Mouse (Mus musculus): ENCODE data around the gene Rpusd3. TPM values are rescaled to one million over a fixed set of nuclear protein-coding genes. Genes with fewer than 3 reads are reported as not detected.

Gene Rpusd3
- polyA plus RNA-seq, 1 experiment from 2014 or later: 27.7 TPM

DNA sequence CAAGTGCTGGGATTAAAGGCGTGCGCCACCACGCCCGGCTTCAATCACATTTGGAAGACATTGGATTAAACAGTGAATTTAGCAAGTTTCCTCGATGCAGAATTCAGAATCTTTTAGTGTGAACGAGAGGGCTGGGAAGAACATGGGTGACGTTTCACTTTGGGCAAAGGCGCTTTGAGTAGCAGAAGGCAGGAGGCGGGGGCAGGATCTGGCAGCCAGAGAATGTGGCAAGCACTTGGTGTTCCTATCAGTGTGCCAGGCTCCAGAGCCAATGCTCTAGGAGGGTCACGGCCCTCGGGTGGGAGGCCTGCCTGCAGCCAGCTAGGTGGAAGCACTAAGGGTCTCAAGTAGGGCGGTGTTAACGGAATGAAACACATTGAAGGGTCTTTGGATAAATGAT, 17.0 kb downstream of the Rpusd3 start:
- no peak for ATAC-seq (ENCODE audit: insufficient read depth, low FRiP score, low TSS enrichment)
- no peaks in the 10 kb centered on the region for H3K4me1 ChIP-seq (ENCODE audit: control insufficient read depth, insufficient read depth, low read length)
- DNase-seq (ENCODE audit: low spot score): no peak
- H3K9me3 ChIP-seq (ENCODE audit: control insufficient read depth, low read length): no peaks in the 10 kb centered on the region
- no peak overlapping the region for H3K27ac ChIP-seq (ENCODE audit: low read depth, low read length)
- H3K4me3 ChIP-seq (ENCODE audit: low read depth, low read length): no peak overlapping the region
- no peak overlapping the region for H3K9ac ChIP-seq (ENCODE audit: low read length)
- H3K27me3 ChIP-seq (ENCODE audit: control insufficient read depth, insufficient read depth, low read length): no peaks in the 10 kb centered on the region
- no peaks in the 10 kb centered on the region for H3K36me3 ChIP-seq (ENCODE audit: control insufficient read depth, insufficient read depth, low read length)
- H3K4me2 ChIP-seq (ENCODE audit: low read depth): no peak overlapping the region
- 93% methylated on average over 13 of the region's 13 CpGs for WGBS

DNA sequence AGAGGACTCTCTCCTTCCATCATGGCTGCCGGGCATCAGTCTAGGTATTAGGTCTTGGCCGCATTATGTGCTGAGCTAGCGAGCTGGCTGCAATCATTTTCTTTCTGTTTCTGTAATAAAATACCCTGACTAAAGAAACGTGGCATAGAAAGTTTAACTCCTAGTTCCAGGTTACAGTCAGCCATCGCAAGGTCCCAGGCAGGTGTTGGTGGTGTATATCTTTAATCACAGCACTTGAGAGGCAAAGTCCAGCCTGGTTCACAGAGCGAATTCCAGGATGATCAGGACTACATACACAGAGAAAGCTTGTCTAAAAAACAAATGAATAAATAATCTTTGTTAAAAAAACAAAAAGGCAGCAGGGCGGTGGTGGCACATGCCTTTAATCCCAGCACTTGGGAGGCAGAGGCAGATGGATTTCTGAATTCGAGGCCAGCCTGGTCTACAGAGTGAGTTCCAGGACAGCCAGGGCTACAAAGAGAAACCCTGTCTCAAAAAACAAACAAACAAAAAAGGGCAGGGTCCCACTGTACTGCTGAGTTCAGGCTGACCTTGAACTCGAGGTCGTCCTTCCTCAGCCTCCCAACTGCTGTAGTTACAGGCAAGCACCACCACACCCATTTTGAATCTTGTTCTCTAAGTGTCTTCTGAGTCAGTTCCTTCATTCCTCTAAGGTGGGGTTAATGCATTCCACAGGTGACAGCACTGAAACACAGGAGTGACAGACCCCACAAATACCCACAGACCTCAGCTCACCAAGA, 22.7 kb downstream of the Rpusd3 start:
- Histone ChIP-seq H3K36me3 (ENCODE audit: control insufficient read depth, insufficient read depth, low read length) (no peaks in the 10 kb centered on the region), H3K4me2 (ENCODE audit: low read depth) (no peak overlapping the region), H3K9me3 (ENCODE audit: control insufficient read depth, low read length) (no peaks in the 10 kb centered on the region), H3K27ac (ENCODE audit: low read depth, low read length) (no peak overlapping the region), H3K4me3 (ENCODE audit: low read depth, low read length) (no peak overlapping the region), H3K9ac (ENCODE audit: low read length) (no peak overlapping the region), H3K27me3 (ENCODE audit: control insufficient read depth, insufficient read depth, low read length) (no peaks in the 10 kb centered on the region), H3K4me1 (ENCODE audit: control insufficient read depth, insufficient read depth, low read length) (peaks cover 5% of the 10 kb centered on the region; the same call in 1 of the 2 replicates)
- ATAC-seq (ENCODE audit: insufficient read depth, low FRiP score, low TSS enrichment) (no peak), DNase-seq (ENCODE audit: low spot score) (no peak)
- 85% methylated on average over 10 of the region's 10 CpGs for WGBS

DNA sequence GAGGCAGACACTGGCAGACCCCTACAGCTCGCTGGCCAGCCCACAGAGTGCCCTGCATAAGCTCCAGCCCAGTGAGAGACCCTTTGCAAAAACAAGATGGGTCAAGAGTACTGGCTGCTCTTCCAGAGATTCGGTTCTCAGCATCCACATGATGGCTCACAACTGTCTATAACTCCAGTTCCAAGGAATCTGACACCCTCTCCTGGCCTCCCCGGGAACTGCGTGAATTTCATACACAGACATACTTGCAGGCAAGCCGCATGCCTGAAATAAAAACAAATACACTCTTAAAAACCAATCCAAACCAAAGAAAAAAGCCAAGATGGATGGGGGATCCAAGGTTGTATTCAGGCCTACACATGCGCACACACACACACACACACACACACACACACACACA, 23.6 kb downstream of the Rpusd3 start:
- H3K4me1 ChIP-seq (ENCODE audit: control insufficient read depth, insufficient read depth, low read length): peaks cover 5% of the 10 kb centered on the region; the same call in 1 of the 2 replicates
- no peaks in the 10 kb centered on the region for H3K9me3 ChIP-seq (ENCODE audit: control insufficient read depth, low read length)
- H3K36me3 ChIP-seq (ENCODE audit: control insufficient read depth, insufficient read depth, low read length): no peaks in the 10 kb centered on the region; the same call in 1 of the 2 replicates
- ATAC-seq (ENCODE audit: insufficient read depth, low FRiP score, low TSS enrichment): no peak
- no peak overlapping the region for H3K4me3 ChIP-seq (ENCODE audit: low read depth, low read length)
- no peak overlapping the region for H3K9ac ChIP-seq (ENCODE audit: low read length)
- 94% methylated on average over 6 of the region's 6 CpGs for WGBS
- no peaks in the 10 kb centered on the region for H3K27me3 ChIP-seq (ENCODE audit: control insufficient read depth, insufficient read depth, low read length)
- no peak overlapping the region for H3K27ac ChIP-seq (ENCODE audit: low read depth, low read length)
- no peak overlapping the region for H3K4me2 ChIP-seq (ENCODE audit: low read depth)
- DNase-seq (ENCODE audit: low spot score): no peak

GRCm38 (mm10) chr6:113394811-113395210, 24.3 kb downstream of the Rpusd3 start:
- H3K36me3 ChIP-seq (ENCODE audit: control insufficient read depth, insufficient read depth, low read length): peaks cover 2% of the 10 kb centered on the region; the same call in 1 of the 2 replicates
- peaks cover 5% of the 10 kb centered on the region; the same call in 1 of the 2 replicates for H3K4me1 ChIP-seq (ENCODE audit: control insufficient read depth, insufficient read depth, low read length)
- WGBS: 90% methylated on average over 11 of the region's 11 CpGs
- no peak overlapping the region for H3K4me2 ChIP-seq (ENCODE audit: low read depth)
- no peaks in the 10 kb centered on the region for H3K9me3 ChIP-seq (ENCODE audit: control insufficient read depth, low read length)
- H3K27me3 ChIP-seq (ENCODE audit: control insufficient read depth, insufficient read depth, low read length): no peaks in the 10 kb centered on the region
- H3K27ac ChIP-seq (ENCODE audit: low read depth, low read length): no peak overlapping the region
- ATAC-seq (ENCODE audit: insufficient read depth, low FRiP score, low TSS enrichment) (no peak), DNase-seq (ENCODE audit: low spot score) (no peak)
- no peak overlapping the region for H3K9ac ChIP-seq (ENCODE audit: low read length)
- H3K4me3 ChIP-seq (ENCODE audit: low read depth, low read length): no peak overlapping the region

DNA sequence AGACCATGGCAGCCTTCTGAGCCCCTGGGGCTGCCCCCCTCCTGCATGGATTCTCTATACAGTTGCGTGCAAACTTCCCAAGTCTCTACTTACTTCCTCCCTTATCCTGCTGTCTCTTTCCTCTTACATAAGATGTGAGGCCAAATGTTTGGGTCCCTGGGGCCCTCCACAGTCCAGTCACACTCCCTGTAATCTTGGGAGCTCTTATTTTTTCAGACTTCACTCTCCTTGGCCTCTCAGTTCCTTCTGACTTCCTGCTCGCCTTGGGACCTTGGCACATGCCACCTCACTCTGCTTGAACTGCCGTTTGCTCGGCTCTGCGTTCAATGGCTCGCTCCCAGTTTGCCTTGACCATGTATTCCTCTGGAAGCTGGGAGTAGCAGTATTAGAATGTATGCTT, 25.2 kb downstream of the Rpusd3 start:
- ATAC-seq (ENCODE audit: insufficient read depth, low FRiP score, low TSS enrichment) (no peak), DNase-seq (ENCODE audit: low spot score) (no peak)
- Histone ChIP-seq H3K27me3 (ENCODE audit: control insufficient read depth, insufficient read depth, low read length) (no peaks in the 10 kb centered on the region), H3K27ac (ENCODE audit: low read depth, low read length) (no peak overlapping the region), H3K4me1 (ENCODE audit: control insufficient read depth, insufficient read depth, low read length) (peaks cover 5% of the 10 kb centered on the region; the same call in 1 of the 2 replicates), H3K4me2 (ENCODE audit: low read depth) (no peak overlapping the region), H3K36me3 (ENCODE audit: control insufficient read depth, insufficient read depth, low read length) (peaks cover 9% of the 10 kb centered on the region), H3K9me3 (ENCODE audit: control insufficient read depth, low read length) (no peaks in the 10 kb centered on the region), H3K4me3 (ENCODE audit: low read depth, low read length) (no peak overlapping the region), H3K9ac (ENCODE audit: low read length) (no peak overlapping the region)
- 91% methylated on average over 6 of the region's 6 CpGs for WGBS

DNA sequence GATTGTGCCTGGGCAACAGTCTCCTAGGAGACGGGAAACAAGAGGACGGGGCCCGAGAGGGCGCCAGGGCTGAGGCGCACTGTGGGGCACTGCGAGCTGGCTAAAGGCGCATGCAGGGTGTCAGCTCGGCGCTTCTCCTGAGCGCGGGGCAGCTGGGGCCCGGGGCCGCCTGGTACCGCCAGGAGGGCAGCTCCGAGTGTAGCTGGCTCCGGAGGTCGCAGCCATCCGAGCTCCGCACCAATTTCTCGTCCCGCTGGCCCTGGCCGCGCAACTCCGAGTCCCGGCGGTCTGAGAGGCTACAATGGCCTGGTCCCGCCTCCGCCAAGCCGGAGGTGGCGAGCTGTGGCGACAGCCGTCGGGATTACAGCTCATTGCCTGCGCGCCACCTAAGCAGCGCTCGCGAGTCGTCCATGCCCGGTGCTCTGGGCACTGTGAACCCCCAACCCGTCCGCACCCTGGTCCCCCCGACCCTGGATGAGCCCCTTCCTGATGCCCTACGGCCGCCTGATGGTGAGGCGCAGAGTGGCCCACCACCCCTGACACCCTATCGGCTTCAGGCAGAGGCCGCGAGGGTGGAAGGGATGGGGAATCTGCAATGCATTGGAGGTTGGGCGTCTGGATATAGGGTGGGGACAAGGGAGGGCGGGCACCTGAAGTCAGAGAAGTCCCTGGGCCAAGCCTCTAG, 26.6 kb downstream of the Rpusd3 start:
- DNase-seq (ENCODE audit: low spot score): peak; percentile 78
- ATAC-seq (ENCODE audit: insufficient read depth, low FRiP score, low TSS enrichment): peak; percentile 90
- H3K9ac ChIP-seq (ENCODE audit: low read length): peak overlapping the region; percentile 75
- H3K4me3 ChIP-seq (ENCODE audit: low read depth, low read length): peak overlapping the region; percentile 47
- H3K9me3 ChIP-seq (ENCODE audit: control insufficient read depth, low read length): no peaks in the 10 kb centered on the region
- peaks cover 5% of the 10 kb centered on the region; the same call in 1 of the 2 replicates for H3K4me1 ChIP-seq (ENCODE audit: control insufficient read depth, insufficient read depth, low read length)
- under 1% methylated on average over 46 of the region's 51 CpGs for WGBS
- H3K27me3 ChIP-seq (ENCODE audit: control insufficient read depth, insufficient read depth, low read length): no peaks in the 10 kb centered on the region
- peak overlapping the region; percentile 62 for H3K27ac ChIP-seq (ENCODE audit: low read depth, low read length)
- peaks cover 15% of the 10 kb centered on the region for H3K36me3 ChIP-seq (ENCODE audit: control insufficient read depth, insufficient read depth, low read length)
- H3K4me2 ChIP-seq (ENCODE audit: low read depth): peak overlapping the region; percentile 81

- no peak for DNase-seq (ENCODE audit: low spot score)
- ATAC-seq (ENCODE audit: insufficient read depth, low FRiP score, low TSS enrichment): peak; percentile 20; the same call in 1 of the 2 replicates
- WGBS: 26% methylated on average over 10 of the region's 10 CpGs
- Histone ChIP-seq H3K27me3 (ENCODE audit: control insufficient read depth, insufficient read depth, low read length) (no peaks in the 10 kb centered on the region), H3K4me2 (ENCODE audit: low read depth) (peak overlapping the region; percentile 81), H3K9ac (ENCODE audit: low read length) (peak overlapping the region; percentile 75), H3K9me3 (ENCODE audit: control insufficient read depth, low read length) (no peaks in the 10 kb centered on the region), H3K36me3 (ENCODE audit: control insufficient read depth, insufficient read depth, low read length) (peaks cover 17% of the 10 kb centered on the region), H3K4me1 (ENCODE audit: control insufficient read depth, insufficient read depth, low read length) (peaks cover 5% of the 10 kb centered on the region; the same call in 1 of the 2 replicates), H3K27ac (ENCODE audit: low read depth, low read length) (peak overlapping the region; percentile 62), H3K4me3 (ENCODE audit: low read depth, low read length) (peak overlapping the region; percentile 47)
These were observed 27.1 kb downstream of the Rpusd3 start for GRCm38 (mm10) chr6:113392015-113392386.

DNA sequence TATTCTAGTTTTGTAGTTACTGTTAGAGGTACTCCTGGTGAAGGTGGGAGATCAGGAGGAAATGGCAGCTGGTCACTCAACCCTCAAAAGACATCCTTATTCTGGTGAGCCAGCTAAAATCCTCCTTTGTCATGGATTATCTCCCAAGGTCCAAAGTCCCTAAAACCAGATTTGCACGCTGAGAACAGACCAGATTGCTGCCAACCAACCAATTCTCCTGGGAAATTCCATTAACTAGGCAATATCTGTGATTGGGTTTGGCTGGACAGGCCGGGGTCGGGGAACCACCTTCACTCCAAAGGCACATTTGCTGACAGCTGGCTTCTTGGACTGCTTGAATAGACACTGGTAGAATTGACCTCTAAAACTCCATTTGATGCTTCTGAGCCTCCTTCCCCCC, 28.4 kb downstream of the Rpusd3 start:
- Histone ChIP-seq H3K9ac (ENCODE audit: low read length) (no peak overlapping the region), H3K4me3 (ENCODE audit: low read depth, low read length) (no peak overlapping the region), H3K4me1 (ENCODE audit: control insufficient read depth, insufficient read depth, low read length) (peaks cover 5% of the 10 kb centered on the region; the same call in 1 of the 2 replicates), H3K36me3 (ENCODE audit: control insufficient read depth, insufficient read depth, low read length) (peaks cover 20% of the 10 kb centered on the region), H3K27ac (ENCODE audit: low read depth, low read length) (no peak overlapping the region), H3K27me3 (ENCODE audit: control insufficient read depth, insufficient read depth, low read length) (no peaks in the 10 kb centered on the region), H3K4me2 (ENCODE audit: low read depth) (no peak overlapping the region), H3K9me3 (ENCODE audit: control insufficient read depth, low read length) (no peaks in the 10 kb centered on the region)
- DNase-seq (ENCODE audit: low spot score): no peak
- no peak for ATAC-seq (ENCODE audit: insufficient read depth, low FRiP score, low TSS enrichment)
- 82% methylated on average over 3 of the region's 3 CpGs for WGBS
